8 mouse cellular contexts compared by ENCODE assay signal in the genomic region with DNA sequence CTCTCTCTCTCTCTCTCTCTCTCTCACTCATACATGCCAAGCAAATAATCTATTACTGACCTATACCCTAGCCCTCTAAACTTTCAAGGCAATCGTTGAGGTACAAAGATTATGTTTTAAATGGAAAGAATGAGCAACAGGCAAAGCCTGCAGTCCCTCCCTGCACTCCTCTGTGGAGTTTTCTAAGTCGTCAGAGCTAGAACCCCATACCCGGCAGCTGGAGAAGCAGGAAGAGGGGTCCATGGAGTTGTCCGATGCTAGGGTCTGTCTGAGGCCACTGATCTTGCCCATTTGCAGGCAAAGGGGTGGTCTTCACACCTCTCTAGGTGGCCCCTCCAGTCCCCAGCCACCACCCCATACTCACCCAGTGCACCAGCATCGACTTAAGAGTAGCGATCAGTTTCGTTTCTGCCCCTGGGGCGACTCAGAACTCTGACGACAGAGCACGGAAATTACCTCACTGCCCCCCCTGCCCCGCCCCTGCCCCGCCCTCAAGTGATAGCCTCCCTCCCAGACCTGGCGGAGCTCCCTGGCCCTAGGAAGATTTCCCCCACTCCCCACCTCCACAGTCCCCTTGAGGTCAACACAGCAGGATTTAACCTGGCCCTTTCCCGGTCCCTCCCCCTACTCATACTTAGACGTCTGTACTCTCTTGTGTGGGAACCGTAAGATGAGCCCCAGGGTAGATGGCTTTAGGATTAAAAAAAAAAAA. TPM values are rescaled to one million over a fixed set of nuclear protein-coding genes. Genes with fewer than 3 reads are reported as not detected.
DNase-seq lines count a peak whose midpoint lies in the region; ATAC-seq lines count a peak whose summit lies in the region.

A gene (minus strand): TSS at position 426 of the 712 bp plus-strand sequence.

- H3K4me1 ChIP-seq in forebrain, embryonic 11.5 days (replicated peaks; ENCODE audit: control insufficient read depth, insufficient read depth, low read length) = no peaks in the 10 kb centered on the region; the same call in 1 of the 2 replicates
- H3K4me1 ChIP-seq in hindbrain, embryonic 15.5 days (replicated peaks) = no peaks in the 10 kb centered on the region
- H3K4me1 ChIP-seq in liver, embryonic 12.5 days = peaks cover 42% of the 10 kb centered on the region

- peak within 1 kb of the TSS; percentile 26 for H3K4me3 ChIP-seq in forebrain, embryonic 11.5 days (ENCODE audit: low read depth, low read length)
- peak within 1 kb of the TSS; percentile 21 for H3K4me3 ChIP-seq in hindbrain, embryonic 15.5 days
- H3K4me3 ChIP-seq in liver, embryonic 12.5 days = peak within 1 kb of the TSS; percentile 72

- H3K4me2 ChIP-seq in forebrain, embryonic 11.5 days (ENCODE audit: low read depth, low read length, severe bottlenecking) = peak within 1 kb of the TSS; percentile 42
- peak within 1 kb of the TSS; percentile 46 for H3K4me2 ChIP-seq in hindbrain, embryonic 15.5 days
- H3K4me2 ChIP-seq in liver, embryonic 12.5 days = peak within 1 kb of the TSS; percentile 82

- DNase-seq in B cell, adult 2 months = peak; percentile 73 to 74
- peak; percentile 69 for DNase-seq in adipocyte (ENCODE audit: low spot score)
- no peak for DNase-seq in forebrain, embryonic 11.5 days (ENCODE audit: low spot score)
- peak; percentile 66 to 70 for DNase-seq in natural killer cell, adult 2 months (ENCODE audit: low spot score in 2 of 2)
- DNase-seq in yolk sac, embryonic 10.5 days (ENCODE audit: low spot score) = peak; percentile 70
- DNase-seq in cerebellum, postnatal 36 days = no peak

- no peaks in the 10 kb centered on the region for H3K27me3 ChIP-seq in forebrain, embryonic 11.5 days (ENCODE audit: control insufficient read depth, insufficient read depth, low read length)
- no peaks in the 10 kb centered on the region for H3K27me3 ChIP-seq in hindbrain, embryonic 15.5 days
- H3K27me3 ChIP-seq in liver, embryonic 12.5 days (replicated peaks) = 0 out of 2 replicates have a peak, but pooled peaks cover 5% of the 10 kb centered on the region

- 17% methylated on average over 16 of the region's 16 CpGs for WGBS in forebrain, embryonic 11.5 days
- WGBS in hindbrain, embryonic 15.5 days = 21% methylated on average over 15 of the region's 16 CpGs
- 9% methylated on average over 16 of the region's 16 CpGs for WGBS in liver, embryonic 12.5 days (ENCODE audit: insufficient replicate concordance)

- H3K9me3 ChIP-seq in forebrain, embryonic 11.5 days (ENCODE audit: control insufficient read depth, low read length) = no peaks in the 10 kb centered on the region
- no peaks in the 10 kb centered on the region for H3K9me3 ChIP-seq in hindbrain, embryonic 15.5 days
- H3K9me3 ChIP-seq in liver, embryonic 12.5 days (replicated peaks) = no peaks in the 10 kb centered on the region

- H3K27ac ChIP-seq in forebrain, embryonic 11.5 days (ENCODE audit: low read depth, low read length) = no peak within 1 kb of the TSS
- H3K27ac ChIP-seq in hindbrain, embryonic 15.5 days (replicated peaks) = no peak within 1 kb of the TSS
- H3K27ac ChIP-seq in liver, embryonic 12.5 days = peak within 1 kb of the TSS; percentile 31; the same call in 1 of the 2 replicates

- 0 out of 2 replicates have a peak within 1 kb of the TSS, but pooled peaks have one; percentile 43 for H3K9ac ChIP-seq in forebrain, embryonic 11.5 days (ENCODE audit: low read length)
- H3K9ac ChIP-seq in hindbrain, embryonic 15.5 days = no peak within 1 kb of the TSS
- H3K9ac ChIP-seq in liver, embryonic 12.5 days = peak within 1 kb of the TSS; percentile 79

- no peaks in the 10 kb centered on the region for H3K36me3 ChIP-seq in forebrain, embryonic 11.5 days (ENCODE audit: control insufficient read depth, insufficient read depth, low read length)
- no peaks in the 10 kb centered on the region for H3K36me3 ChIP-seq in hindbrain, embryonic 15.5 days
- H3K36me3 ChIP-seq in liver, embryonic 12.5 days = peaks cover 30% of the 10 kb centered on the region

- peak; percentile 55; the same call in 1 of the 2 replicates for ATAC-seq in forebrain, embryonic 11.5 days (replicated peaks; ENCODE audit: low FRiP score)
- no peak for ATAC-seq in hindbrain, embryonic 15.5 days (ENCODE audit: low FRiP score, low read depth)
- ATAC-seq in liver, embryonic 12.5 days = peak; percentile 83

RNA-seq across cellular contexts. Expression of the gene that starts here (rescaled TPM):
- polyA plus RNA-seq in forebrain, embryonic 11.5 days (2014; fragmentation: Nextera tagmentation; extraction: Ambion mirVana) = 0.68 and 0.90 TPM in 2 replicates
- polyA plus RNA-seq in hindbrain, embryonic 15.5 days (2015; fragmentation: Nextera tagmentation; extraction: Ambion mirVana) = 0.26 and 0.39 TPM in 2 replicates
- polyA plus RNA-seq in liver, embryonic 12.5 days (2016; fragmentation: Nextera tagmentation; extraction: Ambion mirVana) = 1.7 and 1.8 TPM in 2 replicates

Comparison
In these comparisons a context has a peak if more than half of its experiments do, and no peak if none do; other contexts are left out.
1. Peak in ATAC-seq, H3K4me3 ChIP-seq, H3K9ac ChIP-seq and H3K4me2 ChIP-seq in forebrain, embryonic 11.5 days; RNA of the gene not detected or under 1 TPM.
2. DNase-seq: peak in B cell, adult 2 months (2 of 2), adipocyte (single experiment), natural killer cell, adult 2 months (2 of 2) and yolk sac, embryonic 10.5 days (single experiment); none in forebrain, embryonic 11.5 days (single experiment) and cerebellum, postnatal 36 days (0 of 2).
3. H3K4me3 ChIP-seq: peak in every context shown above with its lines; median percentile 72 in liver, embryonic 12.5 days; 26 in forebrain, embryonic 11.5 days; 21 in hindbrain, embryonic 15.5 days.
4. Peak in every context shown above with its lines, with median percentiles within 50 percentile points of each other: H3K4me2 ChIP-seq.